Mouse (Mus musculus): ENCODE measurements around the gene Tbl2. TPM values are rescaled to one million over a fixed set of nuclear protein-coding genes. Genes with fewer than 3 reads are reported as not detected.
A peak's percentile ranks its signal among the peaks of the same experiment; 100 is the strongest.

Gene Tbl2
- total RNA-seq, 2 experiments from 2014 or later: 11.6 to 20.4 TPM

GRCm38 (mm10) chr5:135183131-135183861, 33.8 kb downstream of the Tbl2 start:
- ATAC-seq (replicated peaks; ENCODE audit: low FRiP score, low TSS enrichment, poor library complexity, severe bottlenecking): no peak

DNA sequence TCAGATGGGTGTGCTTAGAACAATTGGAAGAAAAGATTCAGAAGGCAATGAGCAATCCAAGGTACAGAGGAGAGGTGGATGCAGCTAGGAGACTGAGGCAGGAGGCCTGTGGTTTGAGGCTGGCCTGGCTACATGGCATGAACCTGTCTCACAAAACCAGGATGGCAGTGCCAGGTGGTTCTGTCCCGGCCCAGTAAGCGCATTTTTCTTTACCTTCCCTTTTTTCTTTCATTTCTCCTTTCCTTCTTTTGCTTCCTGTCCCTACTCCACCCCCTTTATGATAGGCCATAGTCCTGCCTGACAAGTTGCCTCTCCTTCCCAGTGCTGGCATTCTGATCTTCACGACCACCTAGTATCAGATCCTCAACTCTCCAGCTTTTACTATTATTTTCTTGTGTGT, 35.6 kb downstream of the Tbl2 start:
- ATAC-seq (replicated peaks; ENCODE audit: low FRiP score, low TSS enrichment, poor library complexity, severe bottlenecking): no peak

DNA sequence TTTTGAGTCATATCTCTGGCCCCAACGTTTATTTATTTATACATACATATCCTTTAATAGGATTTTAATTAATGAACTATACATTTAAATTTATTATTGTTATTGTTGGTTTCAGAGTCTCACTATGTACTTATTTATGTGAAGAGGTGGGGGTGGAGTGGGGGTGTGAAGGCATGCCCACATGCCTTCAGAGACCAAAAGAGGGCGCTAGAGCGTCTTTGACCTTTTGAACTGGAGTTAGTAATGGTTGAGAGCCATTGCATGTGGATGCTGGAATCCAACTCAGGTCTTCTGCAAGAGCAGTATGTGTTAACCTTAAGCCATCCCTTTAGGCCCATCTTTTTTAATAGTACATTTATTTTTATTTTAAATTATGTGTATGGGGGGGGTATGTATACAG, 36.1 kb downstream of the Tbl2 start:
- no peak for ATAC-seq (replicated peaks; ENCODE audit: low FRiP score, low TSS enrichment, poor library complexity, severe bottlenecking)

DNA sequence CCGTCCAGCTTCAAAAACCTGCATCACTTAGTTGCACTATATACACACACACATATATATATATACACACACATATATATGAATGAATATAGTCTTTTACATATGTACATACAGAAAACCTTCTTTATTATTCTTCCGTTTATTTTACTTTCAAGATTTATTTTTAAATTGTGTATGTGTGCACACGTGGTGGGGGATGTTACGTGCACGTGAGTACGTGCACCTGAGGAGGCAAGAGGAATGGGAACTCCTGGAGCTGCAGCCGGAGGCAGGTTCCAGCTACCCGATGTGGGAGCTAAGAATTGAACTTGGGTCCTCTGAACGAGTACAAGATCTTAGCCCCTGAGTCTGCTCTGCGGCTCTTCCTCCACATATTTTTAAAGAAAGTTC, 36.8 kb downstream of the Tbl2 start:
- 0 out of 2 replicates have a peak, but pooled peaks have one; percentile 1 for ATAC-seq (replicated peaks; ENCODE audit: low FRiP score, low TSS enrichment, poor library complexity, severe bottlenecking)

DNA sequence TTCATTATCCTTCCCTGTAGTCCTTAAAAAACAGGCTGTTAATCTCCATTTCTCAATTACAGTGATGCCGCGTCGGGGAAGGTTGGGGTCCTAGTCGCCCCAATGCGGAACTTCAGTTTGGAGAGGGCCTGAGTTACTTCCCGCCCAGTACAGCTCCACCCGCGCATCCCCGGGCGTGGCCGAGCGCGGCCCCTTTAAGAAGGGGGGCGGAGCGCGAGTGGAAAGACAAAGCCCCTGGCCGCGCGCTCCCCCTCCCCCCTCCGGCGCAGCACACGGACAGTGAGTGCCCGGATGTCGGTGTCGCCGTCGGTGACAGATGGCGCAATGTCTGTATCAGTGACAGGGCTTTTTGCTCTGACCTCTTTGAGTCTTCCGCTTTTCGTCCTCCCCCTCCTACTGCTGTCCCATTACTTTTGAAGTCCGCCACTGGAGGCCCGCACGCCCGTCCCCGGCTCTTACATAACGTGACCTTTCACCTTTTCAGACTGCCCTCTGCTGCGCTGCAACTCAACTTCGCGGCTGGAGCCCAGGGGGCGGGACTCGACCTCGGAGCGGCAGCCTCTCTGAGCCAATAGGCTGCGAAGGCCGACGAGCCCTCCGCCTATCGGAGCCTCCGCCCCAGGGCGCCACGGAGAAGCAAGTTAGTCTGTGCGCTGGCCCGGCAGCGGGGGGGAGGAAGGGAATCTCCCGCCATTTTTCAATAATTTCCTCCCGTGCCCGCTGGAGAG, 37.3 kb downstream of the Tbl2 start, which contains the start of gene Baz1b:
TSS of gene Baz1b (plus strand) at position 644 of the 728 bp plus-strand sequence.
- peak; percentile 95 for ATAC-seq (replicated peaks; ENCODE audit: low FRiP score, low TSS enrichment, poor library complexity, severe bottlenecking)

DNA sequence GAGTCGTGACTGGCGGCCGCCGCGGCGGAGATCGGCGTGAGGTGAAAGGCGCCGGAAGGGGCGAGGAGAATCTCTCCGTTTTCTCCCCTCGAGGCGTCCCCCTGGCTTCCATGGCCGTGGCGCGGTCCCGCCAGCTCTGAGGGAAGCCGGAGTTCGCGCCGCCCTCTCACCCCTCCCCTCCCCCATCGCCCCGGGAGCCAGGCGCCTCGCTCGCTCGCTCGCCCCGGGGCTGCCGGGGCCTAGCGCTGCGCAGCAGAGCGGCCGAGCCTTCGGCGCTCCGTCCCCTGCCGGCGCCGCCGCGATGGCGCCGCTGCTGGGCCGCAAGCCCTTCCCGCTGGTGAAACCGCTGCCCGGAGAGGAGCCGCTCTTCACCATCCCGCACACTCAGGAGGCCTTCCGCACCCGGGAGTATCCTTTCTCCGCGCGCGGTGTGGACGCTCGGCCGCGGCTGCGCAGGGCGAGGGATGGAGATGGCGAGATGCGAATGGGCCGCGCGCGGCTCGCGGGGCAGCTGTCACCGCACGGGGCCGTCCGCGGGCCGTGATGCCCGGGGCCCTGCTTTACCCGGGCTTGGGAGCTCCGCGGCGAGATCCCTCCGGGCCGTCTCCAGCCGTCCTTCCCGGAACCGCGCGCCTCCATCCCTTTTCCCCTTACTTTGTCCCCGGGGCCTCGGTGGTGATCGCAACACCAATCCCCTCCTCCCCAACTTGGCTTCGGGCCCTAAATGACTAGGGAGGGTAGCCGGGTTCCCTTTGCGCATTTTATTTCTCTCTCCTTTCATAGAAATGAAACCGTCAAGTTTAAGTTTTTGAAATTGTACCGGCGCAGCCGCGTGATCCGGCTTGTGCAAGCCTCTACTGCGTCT, 38.1 kb downstream of the Tbl2 start:
- peak; percentile 32 for ATAC-seq (replicated peaks; ENCODE audit: low FRiP score, low TSS enrichment, poor library complexity, severe bottlenecking)

DNA sequence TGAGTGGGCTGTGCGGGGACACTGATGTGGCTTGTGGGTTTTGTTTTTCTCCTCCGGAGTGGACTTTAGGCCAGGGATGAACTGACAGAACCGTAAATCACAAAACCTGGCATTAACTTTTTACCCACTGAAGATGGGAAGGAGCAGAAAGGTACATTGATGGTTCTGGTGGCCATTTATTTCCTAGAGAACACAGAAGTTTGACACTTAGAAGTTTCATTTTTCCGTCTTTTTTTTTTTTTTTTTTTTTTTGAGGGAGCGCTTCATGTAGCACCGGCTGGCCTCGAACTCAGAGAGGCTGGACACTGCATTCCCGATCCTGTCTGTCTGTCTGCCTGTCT, 38.7 kb downstream of the Tbl2 start:
- no peak for ATAC-seq (replicated peaks; ENCODE audit: low FRiP score, low TSS enrichment, poor library complexity, severe bottlenecking)

GRCm38 (mm10) chr5:135189281-135190022, 40.0 kb downstream of the Tbl2 start:
- ATAC-seq (replicated peaks; ENCODE audit: low FRiP score, low TSS enrichment, poor library complexity, severe bottlenecking): no peak

DNA sequence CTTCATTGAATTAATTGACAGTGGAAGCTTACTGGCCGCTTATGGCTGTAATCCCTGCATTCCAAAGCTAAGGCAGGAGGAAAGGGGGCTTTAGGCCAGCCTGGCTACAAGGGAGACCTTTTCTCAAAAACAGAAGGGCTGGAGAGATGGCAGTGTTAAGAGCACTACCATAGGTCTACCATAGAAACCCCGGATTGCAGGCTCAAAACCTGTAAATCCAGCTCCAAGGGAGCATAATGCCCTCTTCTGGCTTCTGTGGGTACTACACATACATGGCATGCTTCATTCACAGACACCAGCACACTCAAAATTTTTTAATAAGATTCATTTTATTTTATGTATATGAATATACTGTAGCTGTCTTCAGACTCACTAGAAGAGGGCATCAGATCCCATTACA, 42.2 kb downstream of the Tbl2 start:
- 0 out of 2 replicates have a peak, but pooled peaks have one; percentile 15 for ATAC-seq (replicated peaks; ENCODE audit: low FRiP score, low TSS enrichment, poor library complexity, severe bottlenecking)

DNA sequence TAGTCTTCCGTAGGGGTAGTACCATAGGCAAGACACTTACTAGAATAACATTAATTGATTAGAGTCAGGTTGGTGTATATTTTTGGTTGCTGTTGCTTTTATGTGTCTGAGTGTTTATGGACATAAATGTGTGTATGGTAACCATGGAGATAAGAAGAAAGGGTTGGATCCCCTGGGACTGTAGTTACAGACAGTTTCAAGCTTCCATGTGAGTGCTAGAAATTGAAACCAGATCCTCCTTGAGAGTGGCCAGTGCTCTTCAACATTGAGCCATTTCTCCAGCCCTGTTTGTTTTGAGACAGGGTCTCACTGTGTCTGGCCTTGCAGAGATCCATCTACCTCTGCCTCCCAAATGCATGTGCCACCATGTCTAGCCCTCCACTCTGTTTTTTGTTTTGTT, 43.0 kb downstream of the Tbl2 start:
- no peak for ATAC-seq (replicated peaks; ENCODE audit: low FRiP score, low TSS enrichment, poor library complexity, severe bottlenecking)

DNA sequence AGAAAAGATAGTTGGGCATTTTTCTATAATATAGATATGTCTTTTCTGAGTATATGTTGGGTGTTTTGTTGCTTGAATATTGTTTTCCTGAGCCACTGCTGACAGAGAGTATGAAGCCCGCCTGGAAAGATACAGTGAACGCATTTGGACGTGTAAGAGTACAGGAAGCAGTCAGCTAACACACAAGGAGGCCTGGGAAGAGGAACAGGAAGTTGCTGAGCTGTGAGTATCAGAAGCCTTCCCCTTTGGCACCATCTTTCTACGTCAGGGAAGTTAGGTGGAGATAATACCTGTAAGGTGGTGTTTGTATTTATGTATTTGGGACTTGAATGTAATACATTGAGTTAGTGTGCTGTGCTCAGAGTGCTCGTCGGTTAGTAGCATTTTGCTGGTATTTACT, 46.9 kb downstream of the Tbl2 start:
- ATAC-seq (replicated peaks; ENCODE audit: low FRiP score, low TSS enrichment, poor library complexity, severe bottlenecking): no peak

GRCm38 (mm10) chr5:135202763-135203162, 53.3 kb downstream of the Tbl2 start:
- no peak for ATAC-seq (replicated peaks; ENCODE audit: low FRiP score, low TSS enrichment, poor library complexity, severe bottlenecking)

GRCm38 (mm10) chr5:135208197-135208596, 58.7 kb downstream of the Tbl2 start:
- peak; percentile 65; the same call in 1 of the 2 replicates for ATAC-seq (replicated peaks; ENCODE audit: low FRiP score, low TSS enrichment, poor library complexity, severe bottlenecking)

Other genes starting within 250 kb of the Tbl2 start
- gene Tmem270, start 242.9 kb upstream of the Tbl2 start, total RNA-seq (2014; fragmentation: Nextera tagmentation): not detected in 2 replicates
- not detected in 2 replicates for gene Tmem270, start 242.9 kb upstream of the Tbl2 start, total RNA-seq (2017)
- gene Cldn13, start 234.1 kb upstream of the Tbl2 start, total RNA-seq (2014; fragmentation: Nextera tagmentation): 177 and 197 TPM in 2 replicates
- gene Cldn13, start 234.1 kb upstream of the Tbl2 start, total RNA-seq (2017): 55.6 and 123 TPM in 2 replicates
- gene Mettl27, start 217.3 kb upstream of the Tbl2 start, total RNA-seq (2014; fragmentation: Nextera tagmentation): 9.9 and 12.8 TPM in 2 replicates
- gene Mettl27, start 217.3 kb upstream of the Tbl2 start, total RNA-seq (2017): 6.5 and 18.5 TPM in 2 replicates
- not detected in 2 replicates for gene Cldn4, start 202.7 kb upstream of the Tbl2 start, total RNA-seq (2014; fragmentation: Nextera tagmentation)
- not detected in 2 replicates for gene Cldn4, start 202.7 kb upstream of the Tbl2 start, total RNA-seq (2017)
- not detected in 2 replicates for gene Cldn3, start 163.4 kb upstream of the Tbl2 start, total RNA-seq (2014; fragmentation: Nextera tagmentation)
- not detected in 2 replicates for gene Cldn3, start 163.4 kb upstream of the Tbl2 start, total RNA-seq (2017)
- 55.8 and 82.2 TPM in 2 replicates for gene Abhd11, start 140.5 kb upstream of the Tbl2 start, total RNA-seq (2014; fragmentation: Nextera tagmentation)
- 36.9 and 46.7 TPM in 2 replicates for gene Abhd11, start 140.5 kb upstream of the Tbl2 start, total RNA-seq (2017)
- gene Stx1a, start 126.2 kb upstream of the Tbl2 start, total RNA-seq (2014; fragmentation: Nextera tagmentation): 0.17 and 0.98 TPM in 2 replicates
- gene Stx1a, start 126.2 kb upstream of the Tbl2 start, total RNA-seq (2017): not detected in 2 replicates
- gene Dnajc30, start 85.5 kb upstream of the Tbl2 start, total RNA-seq (2014; fragmentation: Nextera tagmentation): 15.7 and 16.1 TPM in 2 replicates
- 3.7 and 9.2 TPM in 2 replicates for gene Dnajc30, start 85.5 kb upstream of the Tbl2 start, total RNA-seq (2017)
- 93.5 and 138 TPM in 2 replicates for gene Bud23, start 84.7 kb upstream of the Tbl2 start, total RNA-seq (2014; fragmentation: Nextera tagmentation)
- 68.0 and 104 TPM in 2 replicates for gene Bud23, start 84.7 kb upstream of the Tbl2 start, total RNA-seq (2017)
- not detected in 2 replicates for gene Vps37d, start 71.4 kb upstream of the Tbl2 start, total RNA-seq (2014; fragmentation: Nextera tagmentation)
- 0.38 TPM in 1 of 2 replicates, not detected in the other for gene Vps37d, start 71.4 kb upstream of the Tbl2 start, total RNA-seq (2017)
- not detected in 2 replicates for gene Mlxipl, start 59.8 kb upstream of the Tbl2 start, total RNA-seq (2014; fragmentation: Nextera tagmentation)
- not detected in 2 replicates for gene Mlxipl, start 59.8 kb upstream of the Tbl2 start, total RNA-seq (2017)
- gene Bcl7b, start 18.6 kb downstream of the Tbl2 start, total RNA-seq (2014; fragmentation: Nextera tagmentation): 37.2 and 48.3 TPM in 2 replicates
- 25.1 and 33.3 TPM in 2 replicates for gene Bcl7b, start 18.6 kb downstream of the Tbl2 start, total RNA-seq (2017)
- 128 and 135 TPM in 2 replicates for gene Baz1b, start 37.6 kb downstream of the Tbl2 start, total RNA-seq (2014; fragmentation: Nextera tagmentation)
- gene Baz1b, start 37.6 kb downstream of the Tbl2 start, total RNA-seq (2017): 154 and 160 TPM in 2 replicates
- 0.30 and 0.37 TPM in 2 replicates for gene Fzd9, start 101.6 kb downstream of the Tbl2 start, total RNA-seq (2014; fragmentation: Nextera tagmentation)
- gene Fzd9, start 101.6 kb downstream of the Tbl2 start, total RNA-seq (2017): 0.38 TPM in 1 of 2 replicates, not detected in the other
- gene Fkbp6, start 200.4 kb downstream of the Tbl2 start, total RNA-seq (2014; fragmentation: Nextera tagmentation): 0.57 and 2.0 TPM in 2 replicates
- not detected in 2 replicates for gene Fkbp6, start 200.4 kb downstream of the Tbl2 start, total RNA-seq (2017)
- not detected in 2 replicates for gene Trim50, start 203.6 kb downstream of the Tbl2 start, total RNA-seq (2014; fragmentation: Nextera tagmentation)
- not detected in 2 replicates for gene Trim50, start 203.6 kb downstream of the Tbl2 start, total RNA-seq (2017)
- gene Nsun5, start 220.3 kb downstream of the Tbl2 start, total RNA-seq (2014; fragmentation: Nextera tagmentation): 36.6 and 54.3 TPM in 2 replicates
- 29.7 and 32.5 TPM in 2 replicates for gene Nsun5, start 220.3 kb downstream of the Tbl2 start, total RNA-seq (2017)
- gene Pom121, start 244.9 kb downstream of the Tbl2 start, total RNA-seq (2014; fragmentation: Nextera tagmentation): 83.2 and 90.6 TPM in 2 replicates
- gene Pom121, start 244.9 kb downstream of the Tbl2 start, total RNA-seq (2017): 10.4 and 11.1 TPM in 2 replicates